Mouse (Mus musculus): Measurements from ENCODE around the gene Mfsd12. TPM values are rescaled to one million over a fixed set of nuclear protein-coding genes. Genes with fewer than 3 reads are reported as not detected.

Mfsd12 gene
- polyA plus RNA-seq, 1 experiment: 21.7 TPM

DNA sequence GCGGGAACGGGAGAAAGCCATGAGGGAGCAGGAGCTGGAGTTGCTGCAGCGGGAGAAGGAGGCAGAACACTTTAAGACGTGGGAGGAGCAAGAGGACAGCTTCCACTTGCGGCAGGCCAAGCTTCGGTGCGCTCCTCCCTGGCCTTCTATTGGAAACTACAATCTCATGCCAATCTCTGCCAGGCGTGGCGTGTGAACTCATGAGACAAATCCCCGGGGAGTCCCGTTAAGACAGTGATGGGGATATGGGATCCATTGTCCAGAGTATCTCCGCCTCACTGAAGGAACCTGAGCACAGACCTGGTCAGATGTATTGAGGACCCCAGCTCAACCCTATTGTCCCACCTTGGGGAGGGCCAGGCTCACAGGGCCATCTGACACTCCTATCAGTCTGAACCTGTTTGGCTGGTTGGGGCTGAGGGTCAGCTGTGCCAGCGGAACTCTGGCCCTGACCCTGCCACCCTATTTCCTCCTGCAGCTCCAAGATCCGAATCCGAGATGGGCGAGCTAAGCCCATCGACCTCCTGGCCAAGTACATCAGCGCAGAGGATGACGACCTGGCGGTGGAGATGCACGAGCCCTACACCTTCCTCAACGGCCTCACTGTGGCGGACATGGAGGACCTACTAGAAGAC lies 34.0 kb upstream of the Mfsd12 start:
- Histone ChIP-seq H3K4me2 (ENCODE audit: low read depth) (no peak overlapping the region), H3K79me2 (ENCODE audit: control insufficient read depth, insufficient read depth) (peaks cover 19% of the 10 kb centered on the region), H3K36me3 (ENCODE audit: control insufficient read depth, insufficient read depth) (peaks cover 10% of the 10 kb centered on the region), H3K4me3 (no peak overlapping the region), H3K27me3 (ENCODE audit: control insufficient read depth, insufficient read depth, insufficient read length) (no peaks in the 10 kb centered on the region), H3ac (ENCODE audit: control insufficient read depth, insufficient read length) (no peak overlapping the region)
- TF ChIP-seq MYOD1 (IDR thresholded peaks at IDR 0.05; ENCODE audit: control insufficient read depth in 1 of 3, insufficient read length in 2 of 3, low read depth in 2 of 3): no peak
- TF ChIP-seq CEBPB (IDR thresholded peaks at IDR 0.05; ENCODE audit: insufficient read depth, poor library complexity, severe bottlenecking): no peak

DNA sequence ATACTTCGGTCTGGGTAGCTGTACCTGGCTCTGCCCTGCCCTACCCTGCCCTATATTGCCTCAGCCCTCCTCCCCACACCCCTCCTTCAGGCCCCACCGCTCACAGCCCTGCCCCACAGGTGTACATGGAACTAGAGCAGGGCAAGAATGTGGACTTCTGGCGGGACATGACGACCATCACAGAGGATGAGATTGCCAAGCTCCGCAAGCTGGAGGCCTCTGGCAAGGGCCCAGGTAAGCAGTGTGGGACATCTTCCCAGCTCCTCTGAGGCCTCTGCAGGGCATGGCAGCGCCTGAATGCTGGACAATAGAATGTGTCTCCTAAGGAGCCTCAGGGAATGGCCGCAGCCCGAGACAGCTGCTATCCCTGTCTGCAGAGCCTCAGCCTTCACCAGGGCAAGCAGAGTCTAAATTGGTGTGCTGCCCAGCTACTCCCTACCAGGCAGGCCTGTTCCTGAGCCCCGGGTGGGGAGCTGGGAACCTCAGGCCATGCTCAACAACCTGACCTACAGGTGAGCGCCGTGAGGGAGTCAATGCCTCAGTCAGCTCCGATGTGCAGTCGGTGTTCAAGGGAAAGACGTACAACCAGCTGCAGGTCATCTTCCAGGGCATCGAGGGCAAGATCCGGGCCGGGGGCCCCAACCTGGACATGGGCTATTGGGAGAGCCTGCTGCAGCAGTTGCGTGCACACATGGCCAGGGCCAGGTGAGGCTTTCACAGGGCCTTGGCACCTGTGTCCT lies 33.3 kb upstream of the Mfsd12 start:
- no peak overlapping the region for H3K4me2 ChIP-seq (ENCODE audit: low read depth)
- H3ac ChIP-seq (ENCODE audit: control insufficient read depth, insufficient read length): no peak overlapping the region
- TF ChIP-seq USF1 (IDR thresholded peaks at IDR 0.05; ENCODE audit: low read depth) (no peak), TCF3 (IDR thresholded peaks at IDR 0.05; ENCODE audit: insufficient read length, low read depth) (no peak), MYOG (IDR thresholded peaks at IDR 0.05; ENCODE audit: control insufficient read depth in 1 of 3, insufficient read depth in 1 of 3, insufficient read length in 2 of 3, low read depth in 2 of 3) (no peak), POLR2AphosphoS2 (IDR thresholded peaks at IDR 0.05; ENCODE audit: insufficient read length, low read depth) (no peak), SRF (IDR thresholded peaks at IDR 0.05; ENCODE audit: control insufficient read depth, insufficient read length, low read depth) (no peak), MAX (IDR thresholded peaks at IDR 0.05; ENCODE audit: low read depth) (no peak), REST (IDR thresholded peaks at IDR 0.05; ENCODE audit: insufficient read depth, insufficient read length) (no peak), TCF12 (IDR thresholded peaks at IDR 0.05; ENCODE audit: insufficient read depth, poor library complexity, severe bottlenecking) (no peak), POLR2A (IDR thresholded peaks at IDR 0.05; ENCODE audit: insufficient read length, low read depth) (no peak), CEBPB (IDR thresholded peaks at IDR 0.05; ENCODE audit: insufficient read depth, poor library complexity, severe bottlenecking) (no peak), MYOD1 (IDR thresholded peaks at IDR 0.05; ENCODE audit: control insufficient read depth in 1 of 3, insufficient read length in 2 of 3, low read depth in 2 of 3) (no peak), E2F4 (IDR thresholded peaks at IDR 0.05; ENCODE audit: insufficient read depth) (no peak)
- no peak overlapping the region for H3K4me3 ChIP-seq
- peaks cover 10% of the 10 kb centered on the region for H3K36me3 ChIP-seq (ENCODE audit: control insufficient read depth, insufficient read depth)
- H3K79me2 ChIP-seq (ENCODE audit: control insufficient read depth, insufficient read depth): peaks cover 19% of the 10 kb centered on the region
- H3K27me3 ChIP-seq (ENCODE audit: control insufficient read depth, insufficient read depth, insufficient read length): no peaks in the 10 kb centered on the region

DNA sequence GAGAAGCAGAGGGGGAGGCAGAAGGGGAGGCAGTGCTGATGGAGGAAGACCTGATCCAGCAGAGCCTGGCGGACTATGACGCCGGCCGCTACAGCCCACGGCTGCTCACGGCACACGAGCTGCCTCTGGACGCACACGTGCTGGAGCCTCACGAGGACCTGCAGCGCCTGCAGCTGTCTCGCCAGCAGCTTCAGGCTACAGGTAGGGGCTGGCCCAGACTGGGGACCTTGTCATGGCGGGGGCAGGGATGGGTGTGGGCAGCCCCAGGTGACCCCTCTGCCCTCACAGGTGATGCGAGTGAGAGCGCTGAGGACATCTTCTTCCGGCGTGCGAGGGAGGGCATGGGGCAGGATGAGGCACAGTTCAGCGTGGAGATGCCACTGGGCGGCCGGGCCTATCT lies 32.1 kb upstream of the Mfsd12 start:
- no peak overlapping the region for H3K4me2 ChIP-seq (ENCODE audit: low read depth)
- no peak overlapping the region for H3ac ChIP-seq (ENCODE audit: control insufficient read depth, insufficient read length)
- H3K36me3 ChIP-seq (ENCODE audit: control insufficient read depth, insufficient read depth): peaks cover 10% of the 10 kb centered on the region
- no peak overlapping the region for H3K4me3 ChIP-seq
- TF ChIP-seq TCF12 (IDR thresholded peaks at IDR 0.05; ENCODE audit: insufficient read depth, poor library complexity, severe bottlenecking) (no peak), MYOD1 (IDR thresholded peaks at IDR 0.05; ENCODE audit: control insufficient read depth in 1 of 3, insufficient read length in 2 of 3, low read depth in 2 of 3) (no peak), USF1 (IDR thresholded peaks at IDR 0.05; ENCODE audit: low read depth) (no peak), POLR2AphosphoS2 (IDR thresholded peaks at IDR 0.05; ENCODE audit: insufficient read length, low read depth) (no peak), MAX (IDR thresholded peaks at IDR 0.05; ENCODE audit: low read depth) (no peak), MYOG (IDR thresholded peaks at IDR 0.05; ENCODE audit: control insufficient read depth in 1 of 3, insufficient read depth in 1 of 3, insufficient read length in 2 of 3, low read depth in 2 of 3) (no peak), SRF (IDR thresholded peaks at IDR 0.05; ENCODE audit: control insufficient read depth, insufficient read length, low read depth) (no peak), E2F4 (IDR thresholded peaks at IDR 0.05; ENCODE audit: insufficient read depth) (no peak), POLR2A (IDR thresholded peaks at IDR 0.05; ENCODE audit: insufficient read length, low read depth) (no peak), REST (IDR thresholded peaks at IDR 0.05; ENCODE audit: insufficient read depth, insufficient read length) (no peak), CEBPB (IDR thresholded peaks at IDR 0.05; ENCODE audit: insufficient read depth, poor library complexity, severe bottlenecking) (no peak)
- peaks cover 19% of the 10 kb centered on the region for H3K79me2 ChIP-seq (ENCODE audit: control insufficient read depth, insufficient read depth)
- H3K27me3 ChIP-seq (ENCODE audit: control insufficient read depth, insufficient read depth, insufficient read length): no peaks in the 10 kb centered on the region

DNA sequence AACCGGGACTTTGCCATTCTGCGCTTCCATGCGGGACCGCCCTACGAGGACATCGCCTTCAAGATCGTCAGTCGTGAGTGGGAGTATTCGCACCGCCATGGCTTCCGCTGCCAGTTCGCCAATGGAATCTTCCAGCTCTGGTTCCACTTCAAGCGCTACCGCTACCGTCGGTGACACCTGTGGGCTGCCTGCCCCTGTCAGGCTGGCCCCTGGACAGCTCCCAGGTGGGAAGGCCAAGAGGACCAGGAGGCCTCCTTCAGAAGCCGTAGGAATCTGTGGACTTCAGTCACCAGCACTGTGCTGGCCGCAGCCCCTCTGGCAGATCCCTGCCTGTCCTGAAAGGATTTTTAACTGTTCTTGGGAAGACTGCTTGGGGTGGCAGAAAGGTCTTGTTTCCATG lies 31.5 kb upstream of the Mfsd12 start:
- H3K27me3 ChIP-seq (ENCODE audit: control insufficient read depth, insufficient read depth, insufficient read length): no peaks in the 10 kb centered on the region
- no peak overlapping the region for H3K4me2 ChIP-seq (ENCODE audit: low read depth)
- TF ChIP-seq POLR2AphosphoS2 (IDR thresholded peaks at IDR 0.05; ENCODE audit: insufficient read length, low read depth) (no peak), SRF (IDR thresholded peaks at IDR 0.05; ENCODE audit: control insufficient read depth, insufficient read length, low read depth) (no peak), TCF12 (IDR thresholded peaks at IDR 0.05; ENCODE audit: insufficient read depth, poor library complexity, severe bottlenecking) (no peak), E2F4 (IDR thresholded peaks at IDR 0.05; ENCODE audit: insufficient read depth) (no peak)
- peaks cover 10% of the 10 kb centered on the region for H3K36me3 ChIP-seq (ENCODE audit: control insufficient read depth, insufficient read depth)
- peaks cover 19% of the 10 kb centered on the region for H3K79me2 ChIP-seq (ENCODE audit: control insufficient read depth, insufficient read depth)
- no peak overlapping the region for H3ac ChIP-seq (ENCODE audit: control insufficient read depth, insufficient read length)
- no peak overlapping the region for H3K4me3 ChIP-seq

- peaks cover 13% of the 10 kb centered on the region for H3K79me2 ChIP-seq (ENCODE audit: control insufficient read depth, insufficient read depth)
- no peak overlapping the region for H3K4me2 ChIP-seq (ENCODE audit: low read depth)
- no peaks in the 10 kb centered on the region for H3K27me3 ChIP-seq (ENCODE audit: control insufficient read depth, insufficient read depth, insufficient read length)
- TF ChIP-seq SRF (IDR thresholded peaks at IDR 0.05; ENCODE audit: control insufficient read depth, insufficient read length, low read depth): no peak
- no peak for TF ChIP-seq POLR2A (IDR thresholded peaks at IDR 0.05; ENCODE audit: insufficient read length, low read depth)
- TF ChIP-seq POLR2AphosphoS2 (IDR thresholded peaks at IDR 0.05; ENCODE audit: insufficient read length, low read depth): no peak
- no peak for TF ChIP-seq REST (IDR thresholded peaks at IDR 0.05; ENCODE audit: insufficient read depth, insufficient read length)
- no peak for TF ChIP-seq MAX (IDR thresholded peaks at IDR 0.05; ENCODE audit: low read depth)
- no peak for TF ChIP-seq MYOD1 (IDR thresholded peaks at IDR 0.05; ENCODE audit: control insufficient read depth in 1 of 3, insufficient read length in 2 of 3, low read depth in 2 of 3)
- no peak for TF ChIP-seq TCF12 (IDR thresholded peaks at IDR 0.05; ENCODE audit: insufficient read depth, poor library complexity, severe bottlenecking)
- no peak for TF ChIP-seq USF1 (IDR thresholded peaks at IDR 0.05; ENCODE audit: low read depth)
- no peak for TF ChIP-seq CEBPB (IDR thresholded peaks at IDR 0.05; ENCODE audit: insufficient read depth, poor library complexity, severe bottlenecking)
- TF ChIP-seq MYOG (IDR thresholded peaks at IDR 0.05; ENCODE audit: control insufficient read depth in 1 of 3, insufficient read depth in 1 of 3, insufficient read length in 2 of 3, low read depth in 2 of 3): no peak
- H3K36me3 ChIP-seq (ENCODE audit: control insufficient read depth, insufficient read depth): peaks cover 10% of the 10 kb centered on the region
- no peak overlapping the region for H3ac ChIP-seq (ENCODE audit: control insufficient read depth, insufficient read length)
- no peak overlapping the region for H3K4me3 ChIP-seq
Observed at GRCm38 (mm10) chr10:81326858-81327257, 30.4 kb upstream of the Mfsd12 start.
